10 mouse cellular contexts compared by ENCODE assay signal in the genomic region with DNA sequence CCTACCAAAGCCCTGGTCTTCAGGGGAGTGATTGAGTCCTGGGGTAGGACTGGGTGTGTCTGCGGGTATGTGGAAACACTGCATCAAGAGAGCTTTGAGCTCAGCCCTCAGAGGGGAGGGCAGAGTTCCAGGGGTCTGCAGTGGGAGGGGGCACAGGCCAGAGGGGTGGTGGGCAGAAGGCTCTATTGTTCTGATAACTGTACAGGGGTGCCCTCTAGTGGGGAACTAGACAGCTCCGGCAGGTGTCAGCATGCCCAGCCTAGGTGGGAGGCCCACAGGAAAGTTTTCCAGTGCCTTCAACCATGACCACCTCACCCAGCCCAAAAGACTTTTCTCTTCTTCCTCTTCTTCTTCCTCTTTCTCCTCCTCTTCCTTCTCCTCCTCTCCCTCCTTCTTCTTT. TPM values are rescaled to one million over a fixed set of nuclear protein-coding genes. Genes with fewer than 3 reads are reported as not detected.
DNase-seq lines count a peak whose midpoint lies in the region; ATAC-seq and TF ChIP-seq lines count a peak whose summit lies in the region.
"Had no signal": no experiment of that assay in that cellular context is flagged by ENCODE, and none has a peak within 500 bp of the region (broad histone marks: within the 10 kb centered on the region; RNA-seq: fewer than 3 reads in every experiment).

No protein-coding gene starts in this region.

- no peak for ATAC-seq in CD4-positive, CD25-positive, alpha-beta regulatory T cell, adult 4 months

- peak; percentile 68 for DNase-seq in CD4-positive, CD25-positive, alpha-beta regulatory T cell, adult 2 months (ENCODE audit: low read depth, low spot score)
- no peak for DNase-seq in layer of hippocampus, adult 2 months (ENCODE audit: low spot score in 2 of 2)
- no peak for DNase-seq in layer of hippocampus, adult 11-12 months (ENCODE audit: low spot score)
- peak; percentile 39 for DNase-seq in embryo, embryonic 9.5 days (ENCODE audit: extremely low spot score)
- DNase-seq in naive thymus-derived CD4-positive, alpha-beta T cell, adult 2 months (ENCODE audit: low read depth): peak; percentile 58
- no peak for DNase-seq in yolk sac, embryonic 10.5 days (ENCODE audit: low spot score)
- no peak for DNase-seq in spleen, adult 12 weeks (ENCODE audit: low spot score)

- peak; percentile 65 for TF ChIP-seq CTCF in layer of hippocampus, adult 2 months (conservative IDR thresholded peaks at IDR 0.05)

- no peak overlapping the region for H3K4me3 ChIP-seq in layer of hippocampus, adult 2 months
- H3K4me3 ChIP-seq: heart, embryonic 12.5 days had no signal

- H3K27ac ChIP-seq in layer of hippocampus, adult 2 months: no peak overlapping the region

RNA-seq across cellular contexts. Expression of a gene that starts 16.1 kb away (rescaled TPM):
- polyA plus RNA-seq in CD4-positive, CD25-positive, alpha-beta regulatory T cell, adult 4 months (2017; shearing (Covaris generic)): 10 to 100 TPM in 1 of 2 experiments, 1 to 10 TPM in 1; 6.4 to 22.8 TPM
- total RNA-seq in layer of hippocampus, adult 2 months (2021): 10 to 100 TPM; 80.2 to 82.3 TPM

RNA-seq across cellular contexts. Expression of a gene that starts 19.0 kb away (rescaled TPM):
- 10 to 100 TPM; 10.4 to 14.7 TPM for polyA plus RNA-seq in CD4-positive, CD25-positive, alpha-beta regulatory T cell, adult 4 months (2017; shearing (Covaris generic))
- 10 to 100 TPM; 32.5 to 39.0 TPM for total RNA-seq in layer of hippocampus, adult 2 months (2021)

RNA-seq across cellular contexts. Expression of a gene that starts 24.8 kb away (rescaled TPM):
- 1 to 10 TPM; 1.2 to 1.6 TPM for polyA plus RNA-seq in CD4-positive, CD25-positive, alpha-beta regulatory T cell, adult 4 months (2017; shearing (Covaris generic))
- total RNA-seq in layer of hippocampus, adult 2 months (2021): 100 to 1,000 TPM; 127 to 137 TPM

RNA-seq across cellular contexts. Expression of a gene that starts 34.2 kb away (rescaled TPM):
- polyA plus RNA-seq in CD4-positive, CD25-positive, alpha-beta regulatory T cell, adult 4 months (2017; shearing (Covaris generic)): not detected
- not detected for total RNA-seq in layer of hippocampus, adult 2 months (2021)
- total RNA-seq: left cerebral cortex, postnatal 14 days had no signal
- polyA plus RNA-seq: heart, embryonic 12.5 days had no signal

RNA-seq across cellular contexts. Expression of a gene that starts 45.8 kb away (rescaled TPM):
- under 1 TPM; 0.07 to 0.13 TPM for polyA plus RNA-seq in CD4-positive, CD25-positive, alpha-beta regulatory T cell, adult 4 months (2017; shearing (Covaris generic))
- total RNA-seq in layer of hippocampus, adult 2 months (2021): 1 to 10 TPM; 5.0 to 5.6 TPM

Comparison
In these comparisons a context has a peak if more than half of its experiments do, and no peak if none do; other contexts are left out.
1. DNase-seq: peak in CD4-positive, CD25-positive, alpha-beta regulatory T cell, adult 2 months (single experiment), embryo, embryonic 9.5 days (single experiment) and naive thymus-derived CD4-positive, alpha-beta T cell, adult 2 months (single experiment); none in layer of hippocampus, adult 2 months (0 of 2), layer of hippocampus, adult 11-12 months (single experiment), yolk sac, embryonic 10.5 days (single experiment) and spleen, adult 12 weeks (single experiment).